In the genomic region with DNA sequence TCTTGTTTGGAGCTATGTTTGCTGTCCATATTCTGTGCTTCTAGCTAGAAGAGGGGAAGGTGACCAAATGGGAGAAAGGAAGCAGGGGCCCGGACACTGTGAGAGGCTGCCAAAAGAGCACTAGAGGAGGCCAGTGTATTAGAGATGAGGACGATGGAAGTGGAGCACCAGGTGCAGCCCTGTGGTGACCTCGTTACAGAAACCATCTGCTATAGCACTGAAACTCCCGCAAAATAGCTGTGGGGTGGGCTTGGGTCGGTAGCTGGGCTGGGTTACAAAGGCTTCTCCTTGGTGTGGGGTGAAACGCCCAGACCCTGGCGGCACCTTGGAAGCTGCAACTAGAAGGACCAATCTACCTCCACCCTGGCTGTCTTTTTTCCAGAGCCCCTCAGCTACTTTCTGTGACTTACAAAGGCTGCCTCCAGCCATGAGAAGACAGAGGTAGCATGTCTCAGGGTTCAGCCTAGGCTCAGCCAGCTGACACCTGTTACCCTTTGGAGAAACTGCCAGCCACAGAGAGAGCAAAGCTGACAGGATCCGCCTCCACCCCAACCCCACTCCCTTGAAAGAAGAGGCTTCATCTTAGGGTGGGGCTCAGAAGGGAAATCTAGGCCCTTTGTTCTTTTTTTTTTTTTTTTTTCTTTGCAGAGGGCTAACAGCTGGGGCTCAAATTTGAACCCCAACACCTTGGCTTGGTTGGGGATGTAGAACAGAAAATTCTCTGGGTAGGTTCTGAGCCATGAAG, we compare ENCODE assay signal across 13 mouse cellular contexts. TPM values are rescaled to one million over a fixed set of nuclear protein-coding genes. Genes with fewer than 3 reads are reported as not detected.
DNase-seq lines count a peak whose midpoint lies in the region; ATAC-seq lines count a peak whose summit lies in the region.
"Had no signal": no experiment of that assay in that cellular context is flagged by ENCODE, and none has a peak within 500 bp of the region (broad histone marks: within the 10 kb centered on the region; RNA-seq: fewer than 3 reads in every experiment).

No protein-coding gene starts in this region.

- no peak overlapping the region for H3K9ac ChIP-seq in forebrain, embryonic 12.5 days
- no peak overlapping the region for H3K9ac ChIP-seq in kidney, embryonic 16.5 days (replicated peaks; ENCODE audit: low read length)
- H3K9ac ChIP-seq: forebrain, embryonic 13.5 days; liver, embryonic 15.5 days had no signal

- H3K27me3 ChIP-seq in forebrain, embryonic 10.5 days (ENCODE audit: poor library complexity, severe bottlenecking), result no peaks in the 10 kb centered on the region
- H3K27me3 ChIP-seq in forebrain, embryonic 12.5 days, result no peaks in the 10 kb centered on the region
- H3K27me3 ChIP-seq in kidney, embryonic 16.5 days (ENCODE audit: insufficient read depth, low read length), result no peaks in the 10 kb centered on the region
- H3K27me3 ChIP-seq: forebrain, embryonic 13.5 days; liver, embryonic 15.5 days had no signal

- no peak overlapping the region for H3K4me2 ChIP-seq in forebrain, embryonic 12.5 days
- H3K4me2 ChIP-seq in kidney, embryonic 16.5 days (replicated peaks; ENCODE audit: low read depth, low read length), result no peak overlapping the region
- H3K4me2 ChIP-seq: forebrain, embryonic 13.5 days; liver, embryonic 15.5 days had no signal

- 62% methylated on average over 8 of the region's 8 CpGs for WGBS in forebrain, embryonic 10.5 days
- WGBS in forebrain, embryonic 12.5 days, result 52% methylated on average over 8 of the region's 8 CpGs
- 43% methylated on average over 8 of the region's 8 CpGs for WGBS in kidney, embryonic 16.5 days

- no peak for DNase-seq in forebrain, embryonic 10.5 days (ENCODE audit: extremely low spot score, low spot score)
- peak; percentile 77 for DNase-seq in CD4-positive helper T cell, adult 2 months (ENCODE audit: low read depth, low spot score)
- peak; percentile 34 for DNase-seq in R1 (ENCODE audit: low read depth, low spot score)
- DNase-seq in retina, embryonic 14.5 days (ENCODE audit: low spot score), result peak; percentile 45
- no peak for DNase-seq in right cerebral cortex, adult 2 months (ENCODE audit: low spot score in 2 of 2)
- no peak for DNase-seq in c-Kit-positive CD71-positive TER-119-positive erythroid progenitor cells, embryonic 14.5 days (ENCODE audit: low spot score)

- no peaks in the 10 kb centered on the region for H3K36me3 ChIP-seq in forebrain, embryonic 10.5 days (replicated peaks)
- no peaks in the 10 kb centered on the region for H3K36me3 ChIP-seq in forebrain, embryonic 12.5 days (replicated peaks)
- H3K36me3 ChIP-seq in kidney, embryonic 16.5 days (ENCODE audit: insufficient read depth, low read length), result no peaks in the 10 kb centered on the region
- H3K36me3 ChIP-seq: G1E; liver, embryonic 15.5 days had no signal

- H3K27ac ChIP-seq in forebrain, embryonic 10.5 days, result peak overlapping the region; percentile 41; the same call in 1 of the 2 replicates
- H3K27ac ChIP-seq in forebrain, embryonic 12.5 days, result no peak overlapping the region
- H3K27ac ChIP-seq in kidney, embryonic 16.5 days (ENCODE audit: low read length), result no peak overlapping the region
- H3K27ac ChIP-seq: forebrain, embryonic 13.5 days; liver, embryonic 15.5 days had no signal

- peaks cover 21% of the 10 kb centered on the region for H3K4me1 ChIP-seq in forebrain, embryonic 10.5 days
- peaks cover 21% of the 10 kb centered on the region for H3K4me1 ChIP-seq in forebrain, embryonic 12.5 days
- peaks cover 9% of the 10 kb centered on the region for H3K4me1 ChIP-seq in kidney, embryonic 16.5 days (ENCODE audit: insufficient read depth, low read length)

- no peak overlapping the region for H3K4me3 ChIP-seq in forebrain, embryonic 10.5 days
- H3K4me3 ChIP-seq in forebrain, embryonic 12.5 days (replicated peaks), result no peak overlapping the region
- no peak overlapping the region for H3K4me3 ChIP-seq in kidney, embryonic 16.5 days (ENCODE audit: low read length)
- H3K4me3 ChIP-seq: forebrain, embryonic 13.5 days; liver, embryonic 15.5 days had no signal

- no peak for ATAC-seq in forebrain, embryonic 12.5 days (ENCODE audit: low FRiP score)
- ATAC-seq in kidney, embryonic 16.5 days (ENCODE audit: low FRiP score, low TSS enrichment), result no peak
- ATAC-seq: forebrain, embryonic 13.5 days; intestine, embryonic 16.5 days had no signal

- H3K9me3 ChIP-seq in forebrain, embryonic 10.5 days, result no peaks in the 10 kb centered on the region
- no peaks in the 10 kb centered on the region for H3K9me3 ChIP-seq in forebrain, embryonic 12.5 days
- no peaks in the 10 kb centered on the region for H3K9me3 ChIP-seq in kidney, embryonic 16.5 days (ENCODE audit: low read length)
- H3K9me3 ChIP-seq: forebrain, embryonic 13.5 days; G1E; liver, embryonic 15.5 days had no signal

RNA-seq across cellular contexts. Expression of a gene that starts 11.3 kb away (rescaled TPM):
- 0.76 and 0.88 TPM in 2 replicates for polyA plus RNA-seq in forebrain, embryonic 10.5 days (2016; fragmentation: Nextera tagmentation; extraction: Ambion mirVana)
- polyA plus RNA-seq in forebrain, embryonic 12.5 days (2016; fragmentation: Nextera tagmentation; extraction: Ambion mirVana), result 2.0 and 3.0 TPM in 2 replicates
- polyA plus RNA-seq in kidney, embryonic 16.5 days (2015; fragmentation: Nextera tagmentation; extraction: Ambion mirVana), result 1.3 and 2.6 TPM in 2 replicates
- polyA plus RNA-seq: G1E had no signal

RNA-seq across cellular contexts. Expression of a gene that starts 12.2 kb away (rescaled TPM):
- polyA plus RNA-seq in forebrain, embryonic 10.5 days (2016; fragmentation: Nextera tagmentation; extraction: Ambion mirVana), result 0.17 TPM in 1 of 2 replicates, not detected in the other
- 0.12 and 0.14 TPM in 2 replicates for polyA plus RNA-seq in forebrain, embryonic 12.5 days (2016; fragmentation: Nextera tagmentation; extraction: Ambion mirVana)
- 0.10 and 0.28 TPM in 2 replicates for polyA plus RNA-seq in kidney, embryonic 16.5 days (2015; fragmentation: Nextera tagmentation; extraction: Ambion mirVana)
- polyA plus RNA-seq: embryonic facial prominence, embryonic 11.5 days; G1E had no signal

RNA-seq across cellular contexts. Expression of a gene that starts 19.7 kb away (rescaled TPM):
- 218 and 224 TPM in 2 replicates for polyA plus RNA-seq in forebrain, embryonic 10.5 days (2016; fragmentation: Nextera tagmentation; extraction: Ambion mirVana)
- 516 and 526 TPM in 2 replicates for polyA plus RNA-seq in forebrain, embryonic 12.5 days (2016; fragmentation: Nextera tagmentation; extraction: Ambion mirVana)
- 269 and 274 TPM in 2 replicates for polyA plus RNA-seq in kidney, embryonic 16.5 days (2015; fragmentation: Nextera tagmentation; extraction: Ambion mirVana)

RNA-seq across cellular contexts. Expression of a gene that starts 31.0 kb away (rescaled TPM):
- polyA plus RNA-seq in forebrain, embryonic 10.5 days (2016; fragmentation: Nextera tagmentation; extraction: Ambion mirVana), result 388 and 398 TPM in 2 replicates
- 445 and 449 TPM in 2 replicates for polyA plus RNA-seq in forebrain, embryonic 12.5 days (2016; fragmentation: Nextera tagmentation; extraction: Ambion mirVana)
- polyA plus RNA-seq in kidney, embryonic 16.5 days (2015; fragmentation: Nextera tagmentation; extraction: Ambion mirVana), result 366 and 380 TPM in 2 replicates

RNA-seq across cellular contexts. Expression of a gene that starts 36.4 kb away (rescaled TPM):
- polyA plus RNA-seq in forebrain, embryonic 10.5 days (2016; fragmentation: Nextera tagmentation; extraction: Ambion mirVana), result 2.1 and 2.5 TPM in 2 replicates
- 9.9 and 10.2 TPM in 2 replicates for polyA plus RNA-seq in forebrain, embryonic 12.5 days (2016; fragmentation: Nextera tagmentation; extraction: Ambion mirVana)
- 1.1 and 1.4 TPM in 2 replicates for polyA plus RNA-seq in kidney, embryonic 16.5 days (2015; fragmentation: Nextera tagmentation; extraction: Ambion mirVana)
- polyA plus RNA-seq: G1E had no signal

Comparison
In these comparisons a context has a peak if more than half of its experiments do, and no peak if none do; other contexts are left out.
1. DNase-seq: peak in CD4-positive helper T cell, adult 2 months (single experiment), R1 (single experiment) and retina, embryonic 14.5 days (single experiment); none in forebrain, embryonic 10.5 days (single experiment), right cerebral cortex, adult 2 months (0 of 2) and c-Kit-positive CD71-positive TER-119-positive erythroid progenitor cells, embryonic 14.5 days (single experiment).